Mouse (Mus musculus): ENCODE data around the gene Pacrg.

- TF ChIP-seq CTCF (IDR thresholded peaks at IDR 0.05; ENCODE audit: low read depth) (no peak), EP300 (optimal IDR thresholded peaks at IDR 0.05) (no peak)
Observed at GRCm38 (mm10) chr17:10510913-10511759, 329.0 kb downstream of the Pacrg start.

Measured in stomach, postnatal 0 days (tissue).